Mouse (Mus musculus) left cerebral cortex, postnatal 36 days (tissue): ENCODE results near the gene Ccdc106. TPM values are rescaled to one million over a fixed set of nuclear protein-coding genes. Genes with fewer than 3 reads are reported as not detected.

ENCODE experiments used
- DNase-seq, 2 experiments: peaks; one replicate each; pipeline ENCODE4 v3.0.0; 2021 to 2022; ENCODE audit warnings: low spot score in 2 of 2, mixed read lengths in 1 of 2
- intact Hi-C: fragments of 180-260 bp; cut with DNase I; formaldehyde crosslinking; loops from one replicate; pipeline ENCODE4 v1.15.1; 2025
- total RNA-seq, 2 experiments: library from RNA; stranded (reverse); gene quantifications; 2 replicates each; pipeline ENCODE4 v1.2.3; 2021

The Ccdc106 gene
- total RNA-seq, 2 experiments from 2014 or later, result 60.6 to 60.9 TPM

DNA sequence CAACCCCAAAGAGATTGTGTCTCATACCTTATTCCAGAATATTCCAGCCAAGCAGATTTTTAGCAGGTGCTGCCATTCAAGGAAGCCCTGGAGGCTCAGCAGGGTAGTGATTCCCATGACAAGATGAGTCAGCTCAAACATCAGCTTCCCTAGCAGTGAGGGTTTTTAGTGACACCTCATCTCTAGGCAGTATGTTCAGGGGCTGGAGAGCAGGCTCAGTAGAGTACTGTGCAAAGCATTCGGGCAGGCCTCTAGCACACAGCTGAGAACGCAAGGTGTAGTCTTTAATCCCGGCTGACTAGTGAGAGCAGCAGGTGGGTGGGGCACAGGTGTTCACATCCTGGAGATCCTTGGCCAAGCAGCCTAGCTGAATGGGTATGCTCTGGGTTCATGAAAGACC lies 79.4 kb downstream of the Ccdc106 start:
- intact Hi-C loops, result no loop called here
- no peak for DNase-seq

DNA sequence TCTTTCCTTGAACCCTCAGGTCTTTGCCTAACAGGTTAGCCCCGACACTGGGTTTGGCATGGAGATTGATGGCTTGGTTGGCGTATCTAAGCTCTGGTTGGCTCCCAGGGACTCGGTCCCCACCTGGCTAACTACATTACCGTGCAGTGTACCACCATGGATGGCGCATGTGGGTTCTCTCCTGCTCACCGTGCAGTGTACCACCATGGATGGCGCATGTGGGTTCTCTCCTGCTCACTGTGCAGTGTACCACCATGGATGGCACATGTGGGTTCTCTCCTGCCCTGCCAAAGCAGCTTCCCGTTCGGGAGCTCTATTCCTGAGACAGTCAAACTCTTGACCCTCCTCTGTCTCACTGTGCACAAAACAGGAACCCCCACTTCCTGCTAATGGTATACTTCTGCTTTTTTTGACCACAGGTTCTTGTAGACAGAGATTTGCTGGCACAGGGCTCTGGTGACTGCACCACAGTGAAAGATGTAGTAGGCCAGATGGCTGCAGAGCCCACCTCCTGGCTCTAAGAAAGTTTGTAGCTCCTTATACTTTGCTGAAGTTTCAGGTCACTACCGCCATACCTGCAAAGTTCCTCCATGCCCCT lies 80.8 kb downstream of the Ccdc106 start:
- intact Hi-C loops, result no loop called here
- DNase-seq, result no peak

DNA sequence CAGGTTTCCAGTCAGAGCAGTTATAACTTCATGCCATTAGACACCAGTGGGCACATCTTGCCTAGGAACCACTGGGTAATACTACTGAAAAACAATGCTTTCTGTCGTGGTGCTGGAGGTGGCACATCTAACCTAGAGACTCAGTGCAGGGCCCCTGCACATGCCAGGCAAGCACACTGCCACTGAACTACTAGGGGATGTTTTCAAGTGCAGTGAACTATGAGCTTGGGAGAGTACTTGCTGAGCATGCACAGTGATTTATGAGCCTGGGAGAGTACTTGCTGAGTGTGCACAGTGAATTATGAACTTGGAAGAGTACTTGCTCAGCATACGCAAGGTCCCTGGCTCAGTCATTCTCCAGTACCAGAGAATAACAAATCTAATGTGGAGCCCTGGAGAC lies 82.2 kb downstream of the Ccdc106 start:
- DNase-seq, result no peak
- intact Hi-C loops, result no loop called here

DNA sequence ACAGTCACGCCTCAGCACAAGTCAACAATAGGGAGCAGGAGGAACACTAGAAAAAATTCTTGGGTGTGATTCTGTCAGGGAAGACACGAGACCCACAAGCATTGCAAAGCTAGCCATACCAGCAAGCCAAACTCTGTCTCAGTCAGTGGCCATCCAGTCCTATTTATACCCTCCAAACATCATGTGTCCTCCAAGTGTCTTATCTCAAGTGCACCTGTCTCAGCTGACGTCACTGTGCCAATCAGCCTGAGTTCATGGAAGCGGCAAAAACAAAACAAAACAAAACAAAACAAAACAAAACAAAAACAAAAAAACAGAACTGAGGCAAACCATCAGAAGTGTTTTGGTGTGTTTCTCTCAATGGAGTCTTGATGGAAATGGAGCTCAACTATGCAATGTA lies 87.9 kb downstream of the Ccdc106 start:
- DNase-seq, result no peak
- intact Hi-C loops, result no loop called here

DNA sequence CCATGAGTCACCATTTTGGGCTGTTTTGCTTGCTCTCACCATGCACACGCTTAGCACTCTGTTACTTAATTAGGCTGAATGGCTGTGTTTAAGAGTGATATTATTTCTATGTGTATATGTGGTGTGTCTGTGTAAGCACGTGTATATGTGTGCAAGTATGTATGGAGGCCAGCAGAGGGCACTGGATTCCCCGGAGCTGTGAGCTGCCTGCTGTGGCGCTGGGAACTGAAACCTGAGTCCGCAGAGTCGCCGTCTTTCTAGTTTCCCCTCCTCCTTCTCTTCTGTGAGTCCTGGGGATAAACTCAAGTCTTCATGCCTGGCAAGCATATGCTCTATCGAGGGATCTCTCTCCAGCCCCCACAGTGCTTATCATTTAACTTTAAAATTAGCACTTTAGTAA lies 88.9 kb downstream of the Ccdc106 start:
- DNase-seq, result no peak

More for the DNA sequence above, 88.9 kb downstream of the Ccdc106 start:
- intact Hi-C loops, result no loop called here

Other genes with a start within 250 kb of the Ccdc106 start
- gene Fam71e2, start 249.3 kb upstream of the Ccdc106 start, total RNA-seq, result not detected
- gene Il11, start 237.7 kb upstream of the Ccdc106 start, total RNA-seq, result under 1 TPM; 0.43 to 0.59 TPM
- not detected for gene Tmem190, start 237.6 kb upstream of the Ccdc106 start, total RNA-seq
- 1 to 10 TPM; 2.7 to 3.7 TPM for gene Tmem238, start 230.9 kb upstream of the Ccdc106 start, total RNA-seq
- 100 to 1,000 TPM; 416 to 455 TPM for gene Rpl28, start 227.7 kb upstream of the Ccdc106 start, total RNA-seq
- gene Ube2s, start 208.0 kb upstream of the Ccdc106 start, total RNA-seq, result 100 to 1,000 TPM in 1 of 2 experiments, 10 to 100 TPM in 1; 98.6 to 117 TPM
- gene Shisa7, start 175.9 kb upstream of the Ccdc106 start, total RNA-seq, result 100 to 1,000 TPM in 1 of 2 experiments, 10 to 100 TPM in 1; 95.1 to 151 TPM
- 1 to 10 TPM; 6.0 to 8.6 TPM for gene Isoc2b, start 150.3 kb upstream of the Ccdc106 start, total RNA-seq
- 10 to 100 TPM; 10.3 to 13.5 TPM for gene Isoc2a, start 143.4 kb upstream of the Ccdc106 start, total RNA-seq
- gene Gm36210, start 114.0 kb upstream of the Ccdc106 start, total RNA-seq, result under 1 TPM in 1 of 2 experiments, not detected in 1; 0.32 TPM
- 10 to 100 TPM; 14.0 to 17.0 TPM for gene Zfp628, start 105.3 kb upstream of the Ccdc106 start, total RNA-seq
- 100 to 1,000 TPM; 103 to 106 TPM for gene Nat14, start 98.5 kb upstream of the Ccdc106 start, total RNA-seq
- gene Ssc5d, start 94.8 kb upstream of the Ccdc106 start, total RNA-seq, result 1 to 10 TPM in 1 of 2 experiments, under 1 TPM in 1; 0.84 to 3.6 TPM
- gene Sbk2, start 56.1 kb upstream of the Ccdc106 start, total RNA-seq, result under 1 TPM in 1 of 2 experiments, not detected in 1; 0.15 TPM
- gene Sbk3, start 49.4 kb upstream of the Ccdc106 start, total RNA-seq, result under 1 TPM; 0.44 to 0.86 TPM
- 10 to 100 TPM; 30.9 to 31.3 TPM for gene Zfp579, start 24.4 kb upstream of the Ccdc106 start, total RNA-seq
- gene Zfp524, start 6.1 kb upstream of the Ccdc106 start, total RNA-seq, result 1 to 10 TPM; 6.7 to 7.0 TPM
- 10 to 100 TPM; 22.2 to 32.9 TPM for gene Fiz1, start 5.9 kb upstream of the Ccdc106 start, total RNA-seq
- not detected for gene Gm44973, start 5.1 kb upstream of the Ccdc106 start, total RNA-seq
- gene Zfp865, start 177 bp upstream of the Ccdc106 start, total RNA-seq, result 10 to 100 TPM; 32.7 to 42.3 TPM
- gene 4632433K11Rik, start 13.6 kb downstream of the Ccdc106 start, total RNA-seq, result 1 to 10 TPM in 1 of 2 experiments, not detected in 1; 1.1 TPM
- gene Zfp784, start 17.9 kb downstream of the Ccdc106 start, total RNA-seq, result 1 to 10 TPM; 5.3 to 5.7 TPM
- gene Zfp580, start 31.0 kb downstream of the Ccdc106 start, total RNA-seq, result 10 to 100 TPM; 27.4 to 35.7 TPM
- gene U2af2, start 41.6 kb downstream of the Ccdc106 start, total RNA-seq, result 100 to 1,000 TPM; 162 to 183 TPM
- 100 to 1,000 TPM; 435 to 530 TPM for gene Epn1, start 59.7 kb downstream of the Ccdc106 start, total RNA-seq
- gene Rfpl4, start 96.4 kb downstream of the Ccdc106 start, total RNA-seq, result not detected
- gene Rasl2-9, start 105.4 kb downstream of the Ccdc106 start, total RNA-seq, result under 1 TPM; 0.32 to 0.68 TPM
- gene Vmn1r55, start 129.1 kb downstream of the Ccdc106 start, total RNA-seq, result not detected
- not detected for gene Vmn1r56, start 176.2 kb downstream of the Ccdc106 start, total RNA-seq
- gene Vmn1r57, start 197.9 kb downstream of the Ccdc106 start, total RNA-seq, result not detected